Mouse (Mus musculus) stomach, embryonic 14.5 days (tissue): Measurements from ENCODE around the gene Zfp385a. TPM values are rescaled to one million over a fixed set of nuclear protein-coding genes. Genes with fewer than 3 reads are reported as not detected.
A peak's percentile ranks its signal among the peaks of the same experiment; 100 is the strongest.

Experiments
- ATAC-seq: fragments of 200-750 bp; cut with Nextera tagmentation; 2 replicates; pipeline ENCODE4 v1.8.0; 2017; ENCODE audit warnings: low read depth, moderate TSS enrichment; ENCODE audit not compliant: insufficient number of reproducible peaks, insufficient read depth, low FRiP score
- H3K27ac ChIP-seq: fragments of 300-500 bp; sonication (generic); 2 replicates; pipeline ENCODE4 v1.5.1; 2014; ENCODE audit warnings: mild to moderate bottlenecking, low read length, moderate library complexity, mixed read lengths
- H3K27me3 ChIP-seq: fragments of 300-500 bp; sonication (generic); 2 replicates; pipeline ENCODE4 v1.6.1; 2014; ENCODE audit warnings: low read length, control low read depth, mixed read lengths; ENCODE audit not compliant: control insufficient read depth, insufficient read depth
- H3K36me3 ChIP-seq: fragments of 300-500 bp; sonication (generic); 2 replicates; pipeline ENCODE4 v1.6.1; 2014; ENCODE audit warnings: mild to moderate bottlenecking, control low read depth, low read length, moderate library complexity, mixed read lengths; ENCODE audit not compliant: control insufficient read depth, insufficient read depth
- H3K4me1 ChIP-seq: fragments of 300-500 bp; sonication (generic); 2 replicates; pipeline ENCODE4 v1.6.1; 2014; ENCODE audit warnings: low read length, control low read depth, mixed read lengths; ENCODE audit not compliant: control insufficient read depth, insufficient read depth
- H3K4me2 ChIP-seq: fragments of 300-500 bp; sonication (generic); replicated peaks from 2 replicates; pipeline ENCODE4 v1.6.1; 2014; ENCODE audit warnings: low read depth, low read length, control low read depth
- H3K4me3 ChIP-seq: fragments of 300-500 bp; sonication (generic); 2 replicates; pipeline ENCODE4 v1.5.1; 2014; ENCODE audit warnings: low read depth, low read length, control low read depth
- H3K9ac ChIP-seq: fragments of 300-500 bp; sonication (generic); replicated peaks from 2 replicates; pipeline ENCODE4 v1.6.1; 2014; ENCODE audit warnings: low read depth, mild to moderate bottlenecking, control low read depth, low read length, moderate library complexity, mixed read lengths
- H3K9me3 ChIP-seq: fragments of 300-500 bp; sonication (generic); 2 replicates; pipeline ENCODE4 v1.6.1; 2016; ENCODE audit warnings: low read depth, low read length, control low read depth; ENCODE audit not compliant: control insufficient read depth
- WGBS: fragments of 180-500 bp; shearing (Covaris S2); extraction: QIAGEN DNeasy Blood & Tissue Kit; methylation state at CpG from one replicate; pipeline ENCODE4 v1.1.7; 2014; 5-methylcytosine and 5-hydroxymethylcytosine counted together
- polyA plus RNA-seq: library from polyadenylated mRNA; unstranded; fragments of >200 nt; fragmentation: Nextera tagmentation; extraction: Ambion mirVana; gene quantifications from 2 replicates; pipeline ENCODE4 v1.2.1, GENCODE M21; 2014

The Zfp385a gene
- polyA plus RNA-seq, 1 experiment from 2014 or later: 11.7 TPM

DNA sequence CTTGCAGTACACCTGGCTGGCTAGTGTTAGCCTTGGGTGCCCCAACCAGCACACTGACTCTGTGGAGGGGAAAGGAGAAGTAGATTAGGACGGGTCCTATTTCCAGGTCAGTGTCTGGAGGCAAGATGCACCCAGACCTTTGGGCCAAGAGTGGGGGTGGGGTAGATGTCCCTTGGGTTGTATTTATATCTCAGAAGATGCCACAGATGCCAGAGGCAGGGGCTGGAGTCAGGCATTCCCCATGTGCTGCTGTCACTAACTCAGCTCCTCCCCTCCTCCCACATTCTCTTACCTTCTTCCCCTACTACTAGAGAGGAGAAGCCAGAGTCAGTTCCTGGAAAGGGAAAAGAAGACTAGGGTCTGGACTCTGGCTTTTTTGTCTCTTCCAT, 19.2 kb upstream of the Zfp385a start:
- Histone ChIP-seq H3K27ac (no peak overlapping the region), H3K9ac (no peak overlapping the region), H3K4me2 (no peak overlapping the region), H3K9me3 (no peaks in the 10 kb centered on the region), H3K36me3 (peaks cover 17% of the 10 kb centered on the region), H3K4me1 (peaks cover 15% of the 10 kb centered on the region), H3K4me3 (no peak overlapping the region), H3K27me3 (no peaks in the 10 kb centered on the region)
- no peak for ATAC-seq
- WGBS: 38% methylated on average over 1 of the region's 1 CpGs

DNA sequence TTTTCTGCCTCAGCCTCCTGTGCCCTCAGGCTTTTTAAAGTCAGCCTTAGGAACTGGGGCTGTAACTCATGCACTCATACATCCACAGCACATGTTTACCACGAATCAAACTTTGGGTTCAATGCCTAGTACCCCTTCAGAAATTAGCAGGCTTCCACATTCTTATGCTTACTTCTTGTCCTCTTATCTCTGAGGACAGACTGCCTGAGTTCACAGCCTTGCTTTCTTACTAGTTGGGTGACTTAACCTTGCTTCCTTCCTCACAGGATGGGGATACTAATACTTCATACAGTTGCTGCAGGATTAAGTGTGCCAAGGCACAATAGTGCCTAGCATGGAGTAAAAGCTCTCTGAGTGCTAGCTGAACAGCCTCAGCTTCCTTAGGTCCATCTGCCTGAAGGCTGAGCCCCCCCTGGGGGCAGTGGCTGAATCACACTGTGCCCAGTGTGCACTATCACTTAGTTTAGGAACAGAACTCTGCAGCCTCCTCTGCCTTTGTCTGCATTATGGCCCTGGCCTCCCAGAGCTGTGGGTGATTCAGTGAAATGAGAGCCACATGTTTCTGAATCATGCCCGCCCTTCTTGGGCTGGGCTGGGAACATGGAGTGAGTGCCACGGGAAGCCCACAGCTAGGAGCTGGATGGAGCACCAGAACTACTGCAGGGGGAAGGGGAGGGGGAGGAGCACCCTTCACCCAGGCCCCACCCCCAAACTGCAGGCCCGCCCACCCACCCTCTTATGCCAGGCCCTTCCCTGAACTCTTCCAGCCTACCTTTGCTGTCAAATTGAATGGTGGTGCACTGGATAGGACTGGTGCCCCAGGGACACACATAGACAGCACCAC, 18.6 kb upstream of the Zfp385a start:
- H3K4me3 ChIP-seq: no peak overlapping the region
- 39% methylated on average over 4 of the region's 4 CpGs for WGBS
- H3K36me3 ChIP-seq: peaks cover 23% of the 10 kb centered on the region
- H3K9ac ChIP-seq: no peak overlapping the region
- H3K9me3 ChIP-seq: no peaks in the 10 kb centered on the region
- peaks cover 10% of the 10 kb centered on the region; the same call in 1 of the 2 replicates for H3K4me1 ChIP-seq
- H3K27me3 ChIP-seq: no peaks in the 10 kb centered on the region
- H3K27ac ChIP-seq: no peak overlapping the region
- peak; percentile 50; the same call in 1 of the 2 replicates for ATAC-seq
- H3K4me2 ChIP-seq: no peak overlapping the region

DNA sequence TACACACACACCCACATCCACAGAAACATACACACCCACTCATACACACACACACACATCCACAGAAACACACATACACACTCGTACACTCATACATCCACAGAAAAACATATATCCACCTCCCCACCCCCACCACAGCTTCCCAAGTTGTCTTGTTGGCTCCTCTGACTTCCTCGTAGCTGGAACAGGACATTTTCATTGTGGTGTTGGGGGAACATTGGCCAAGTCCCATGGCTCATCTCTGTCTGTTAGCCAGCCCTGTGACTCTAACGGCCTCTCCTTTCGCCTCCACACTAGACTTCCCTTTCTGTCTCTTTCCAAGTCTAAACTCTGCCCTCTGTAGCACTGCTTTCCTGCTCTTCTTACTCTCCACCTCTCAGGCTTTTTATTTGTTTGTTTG, 17.9 kb upstream of the Zfp385a start:
- Histone ChIP-seq H3K4me2 (no peak overlapping the region), H3K9me3 (no peaks in the 10 kb centered on the region), H3K4me3 (no peak overlapping the region), H3K27ac (no peak overlapping the region), H3K36me3 (peaks cover 23% of the 10 kb centered on the region), H3K9ac (no peak overlapping the region), H3K4me1 (peaks cover 10% of the 10 kb centered on the region; the same call in 1 of the 2 replicates), H3K27me3 (no peaks in the 10 kb centered on the region)
- ATAC-seq: no peak
- 81% methylated on average over 4 of the region's 4 CpGs for WGBS

DNA sequence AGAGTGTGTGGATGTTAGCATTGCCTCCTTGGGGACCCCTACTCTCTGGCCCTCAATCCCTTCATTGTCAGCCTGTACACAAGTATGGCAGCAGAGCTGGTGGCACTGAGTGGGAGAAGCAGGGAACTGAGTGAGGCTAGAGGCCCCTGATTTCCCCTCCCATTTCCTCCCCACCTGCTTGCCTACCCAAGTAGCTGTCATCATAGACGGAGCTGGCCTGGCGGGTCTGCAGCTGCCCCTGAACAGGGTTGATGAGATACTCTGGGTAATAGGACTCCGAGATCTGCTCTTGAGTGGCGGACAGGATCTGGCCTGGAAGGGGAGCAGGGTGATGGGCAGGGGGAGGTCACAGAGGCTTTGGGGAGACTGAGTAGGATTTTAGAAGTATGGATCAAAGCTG, 16.2 kb upstream of the Zfp385a start:
- Histone ChIP-seq H3K27ac (no peak overlapping the region), H3K36me3 (peaks cover 36% of the 10 kb centered on the region), H3K4me1 (peaks cover 10% of the 10 kb centered on the region; the same call in 1 of the 2 replicates), H3K4me2 (no peak overlapping the region), H3K9me3 (no peaks in the 10 kb centered on the region), H3K4me3 (no peak overlapping the region), H3K9ac (no peak overlapping the region), H3K27me3 (no peaks in the 10 kb centered on the region)
- ATAC-seq: no peak
- WGBS: 68% methylated on average over 4 of the region's 4 CpGs

DNA sequence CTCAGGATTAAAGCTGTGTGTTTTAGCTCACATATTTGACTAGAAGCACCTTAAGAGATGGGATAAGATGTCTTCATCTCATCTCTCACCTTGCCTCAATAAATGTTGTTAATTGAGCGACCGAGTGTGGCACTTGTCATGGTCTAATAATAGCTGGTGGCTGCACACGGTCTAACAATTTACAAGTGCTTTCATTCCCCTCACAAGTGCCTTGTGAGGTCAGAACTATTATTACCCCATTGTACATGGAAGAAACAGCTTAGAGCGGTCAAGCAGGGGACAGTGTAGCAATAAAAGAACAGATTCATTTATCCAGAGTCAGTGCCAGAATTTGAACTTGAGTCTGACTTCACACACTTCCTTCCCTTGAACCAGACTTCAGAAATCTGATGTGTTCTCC, 15.5 kb upstream of the Zfp385a start:
- H3K36me3 ChIP-seq: peaks cover 43% of the 10 kb centered on the region
- H3K4me2 ChIP-seq: no peak overlapping the region
- peaks cover 10% of the 10 kb centered on the region; the same call in 1 of the 2 replicates for H3K4me1 ChIP-seq
- H3K27ac ChIP-seq: no peak overlapping the region
- no peaks in the 10 kb centered on the region for H3K9me3 ChIP-seq
- H3K4me3 ChIP-seq: no peak overlapping the region
- ATAC-seq: no peak
- H3K27me3 ChIP-seq: no peaks in the 10 kb centered on the region
- no peak overlapping the region for H3K9ac ChIP-seq
- WGBS: 86% methylated on average over 4 of the region's 4 CpGs

DNA sequence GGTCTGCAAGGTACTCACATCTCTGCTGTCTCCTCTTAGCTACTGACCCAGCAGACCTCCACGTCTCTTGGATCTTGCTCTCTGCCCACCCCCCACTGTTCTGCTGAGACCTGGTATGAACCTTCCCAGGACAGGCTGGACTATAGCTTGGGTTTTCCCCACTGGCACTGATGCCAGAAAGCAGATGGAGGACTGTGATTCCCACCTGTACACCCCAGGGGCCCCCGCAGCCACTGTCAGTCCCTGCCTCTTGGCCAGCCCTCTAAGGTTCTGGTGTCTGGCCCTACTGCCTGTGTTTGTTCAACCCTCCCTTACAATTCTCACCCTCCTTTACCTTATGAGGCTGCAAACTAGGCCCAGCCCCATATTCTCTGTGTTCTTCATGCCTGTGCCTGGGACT, 14.8 kb upstream of the Zfp385a start:
- peaks cover 10% of the 10 kb centered on the region; the same call in 1 of the 2 replicates for H3K4me1 ChIP-seq
- 85% methylated on average over 2 of the region's 2 CpGs for WGBS
- ATAC-seq: no peak
- peaks cover 50% of the 10 kb centered on the region for H3K36me3 ChIP-seq
- no peaks in the 10 kb centered on the region for H3K9me3 ChIP-seq
- no peak overlapping the region for H3K4me3 ChIP-seq
- no peak overlapping the region for H3K4me2 ChIP-seq
- no peak overlapping the region for H3K9ac ChIP-seq
- no peak overlapping the region for H3K27ac ChIP-seq
- no peaks in the 10 kb centered on the region for H3K27me3 ChIP-seq

DNA sequence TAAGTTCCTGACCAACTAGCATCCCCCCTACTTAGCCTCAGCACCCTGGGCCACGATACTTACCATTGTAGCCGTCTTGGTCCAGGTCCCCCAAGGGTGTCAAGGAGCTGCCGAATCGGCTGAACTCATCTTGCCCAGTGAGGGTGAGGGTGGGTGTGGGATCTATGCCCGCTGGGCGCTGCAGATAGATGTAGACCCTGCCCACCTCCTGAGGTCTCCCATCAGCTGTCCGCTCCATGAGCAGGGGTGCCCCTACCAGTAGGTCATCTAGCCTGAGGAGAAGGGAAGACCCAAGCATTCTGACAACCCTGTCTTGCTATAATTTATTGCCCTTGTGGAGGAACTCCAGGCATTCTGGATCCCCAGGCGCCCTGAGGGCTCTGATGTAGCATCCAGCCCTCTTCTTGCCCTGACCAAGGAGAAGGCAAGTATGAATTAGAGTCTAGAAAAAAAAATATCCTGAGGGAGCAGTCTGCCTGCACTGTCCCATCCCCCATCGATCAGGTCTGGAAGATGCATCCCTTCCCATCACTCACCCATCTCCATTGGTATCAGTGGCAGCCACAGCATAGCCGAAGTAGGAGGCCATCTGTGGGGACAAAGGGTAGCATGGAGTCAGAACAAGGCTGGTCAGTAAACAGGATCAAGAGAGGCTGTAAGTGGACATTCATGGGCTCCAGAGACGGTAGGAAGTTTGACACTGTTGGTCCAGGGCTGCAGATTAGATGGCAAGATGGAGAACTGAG, 13.8 kb upstream of the Zfp385a start:
- Histone ChIP-seq H3K27me3 (no peaks in the 10 kb centered on the region), H3K9me3 (no peaks in the 10 kb centered on the region), H3K27ac (no peak overlapping the region), H3K4me1 (0 out of 2 replicates have a peak, but pooled peaks cover 3% of the 10 kb centered on the region), H3K4me3 (no peak overlapping the region), H3K36me3 (peaks cover 60% of the 10 kb centered on the region), H3K4me2 (no peak overlapping the region), H3K9ac (no peak overlapping the region)
- ATAC-seq: no peak
- WGBS: 96% methylated on average over 11 of the region's 11 CpGs

DNA sequence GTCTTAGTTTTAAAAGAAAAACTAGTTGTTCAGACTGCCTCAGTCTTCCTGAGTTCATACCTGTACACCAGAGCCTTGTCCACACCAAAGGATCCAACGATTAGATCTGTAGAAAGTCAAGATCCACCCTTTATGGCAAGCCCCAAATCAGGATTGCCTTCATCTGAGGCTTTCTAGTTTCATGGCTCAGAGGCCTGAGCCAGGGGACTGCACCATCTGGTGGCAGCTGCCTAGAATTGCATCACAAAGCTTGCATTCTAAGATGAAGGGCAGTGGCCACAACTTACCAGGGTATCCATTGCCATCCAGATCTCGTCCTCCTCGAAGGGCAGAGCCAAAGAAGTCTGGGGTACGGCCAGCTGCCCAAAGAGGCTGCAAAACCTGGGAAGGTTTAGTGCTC, 13.0 kb upstream of the Zfp385a start:
- WGBS: 37% methylated on average over 4 of the region's 4 CpGs
- Histone ChIP-seq H3K4me1 (no peaks in the 10 kb centered on the region), H3K9me3 (no peaks in the 10 kb centered on the region), H3K27me3 (no peaks in the 10 kb centered on the region), H3K9ac (no peak overlapping the region), H3K27ac (no peak overlapping the region), H3K4me3 (no peak overlapping the region), H3K36me3 (peaks cover 68% of the 10 kb centered on the region), H3K4me2 (no peak overlapping the region)
- ATAC-seq: peak; percentile 42; the same call in 1 of the 2 replicates
